Mouse (Mus musculus) MEL (cell line): Measurements from ENCODE around the gene Gm12258.

ENCODE experiments used
- CTCF ChIP-seq, 3 experiments: IDR thresholded peaks in 2 of 3; conservative IDR thresholded peaks in 1 of 3; 2 replicates each; pipeline ENCODE4 v1.5.1; 2011 to 2012; ENCODE audit warnings: low read length in 3 of 3, low read depth in 2 of 3, mild to moderate bottlenecking in 2 of 3, improper control_type of control experiment in 1 of 3, inconsistent platforms in 1 of 3, mixed read lengths in 1 of 3, moderate library complexity in 1 of 3; ENCODE audit not compliant: control insufficient read depth in 1 of 3, insufficient read depth in 1 of 3, poor library complexity in 1 of 3, severe bottlenecking in 1 of 3
- ELF1 ChIP-seq: IDR thresholded peaks from 2 replicates; pipeline ENCODE4 v1.6.1; 2014; ENCODE audit warnings: low read depth, mild to moderate bottlenecking, inconsistent platforms, low read length, improper control_type of control experiment, moderate library complexity
- EP300 ChIP-seq, 2 experiments: IDR thresholded peaks; 2 replicates each; pipeline ENCODE4 v1.6.1; 2011; ENCODE audit warnings: improper control_type of control experiment in 2 of 2, low read length in 2 of 2, low read depth in 1 of 2, mild to moderate bottlenecking in 1 of 2
- GATA1 ChIP-seq: IDR thresholded peaks from 2 replicates; pipeline ENCODE4 v1.6.1; 2011; ENCODE audit warnings: low read depth, low read length, improper control_type of control experiment
- MAX ChIP-seq: IDR thresholded peaks from 2 replicates; pipeline ENCODE4 v1.6.1; 2011; ENCODE audit warnings: low read length, improper control_type of control experiment
- MXI1 ChIP-seq: IDR thresholded peaks from 2 replicates; pipeline ENCODE4 v1.6.1; 2011; ENCODE audit warnings: mild to moderate bottlenecking, low read depth, low read length, improper control_type of control experiment
- MYB ChIP-seq: IDR thresholded peaks from 2 replicates; pipeline ENCODE4 v1.6.1; 2011; ENCODE audit warnings: mild to moderate bottlenecking, low read depth, low read length, improper control_type of control experiment
- POLR2A ChIP-seq, 2 experiments: IDR thresholded peaks; 2 replicates each; pipeline ENCODE4 v1.6.1; 2011 to 2012; ENCODE audit warnings: low read length in 2 of 2, mild to moderate bottlenecking in 2 of 2, control low read depth in 1 of 2, improper control_type of control experiment in 1 of 2, low read depth in 1 of 2, moderate library complexity in 1 of 2; ENCODE audit not compliant: control insufficient read depth in 1 of 2, insufficient read depth in 1 of 2, poor library complexity in 1 of 2
- POLR2AphosphoS2 ChIP-seq: IDR thresholded peaks from 2 replicates; pipeline ENCODE4 v1.6.1; 2011; ENCODE audit warnings: low read length, improper control_type of control experiment
- POLR2AphosphoS5 ChIP-seq: IDR thresholded peaks from 2 replicates; pipeline ENCODE4 v1.6.1; 2012; ENCODE audit warnings: low read depth, borderline replicate concordance, mild to moderate bottlenecking, inconsistent platforms, low read length, moderate library complexity, mixed read lengths
- SMC3 ChIP-seq: IDR thresholded peaks from 2 replicates; pipeline ENCODE4 v1.6.1; 2011; ENCODE audit warnings: low read depth, low read length, improper control_type of control experiment
- TBP ChIP-seq: IDR thresholded peaks from 2 replicates; pipeline ENCODE4 v1.8.0; 2011; ENCODE audit warnings: low read depth, low read length, improper control_type of control experiment
- USF1 ChIP-seq: IDR thresholded peaks from 2 replicates; pipeline ENCODE4 v1.6.1; 2014; ENCODE audit warnings: low read depth, mild to moderate bottlenecking, inconsistent platforms, low read length, improper control_type of control experiment, moderate library complexity

DNA sequence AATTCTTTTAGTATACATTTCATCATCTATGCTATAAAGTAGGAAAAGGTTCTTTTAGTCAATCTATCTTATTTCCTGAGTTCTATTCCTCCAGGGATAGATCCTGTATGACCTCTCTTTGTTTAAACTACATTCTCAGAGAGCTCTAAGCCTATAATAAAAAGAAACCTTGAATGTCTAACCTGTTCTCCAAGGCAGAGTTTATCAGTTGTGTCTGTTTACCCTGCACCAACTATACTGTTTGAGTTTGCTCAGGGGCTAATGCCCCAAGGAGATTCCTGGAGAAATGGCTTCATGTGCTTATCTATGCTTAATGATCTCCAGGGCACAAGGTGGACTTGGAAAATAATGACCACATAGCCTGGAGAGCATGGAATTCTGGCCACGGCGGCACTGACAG is 42.6 kb upstream of the Gm12258 start:
- TF ChIP-seq CTCF (IDR thresholded peaks at IDR 0.05 in 2 of 3, conservative IDR thresholded peaks at IDR 0.05 in 1 of 3; ENCODE audit: control insufficient read depth in 1 of 3, insufficient read depth in 1 of 3, low read depth in 2 of 3, low read length in 3 of 3, poor library complexity in 1 of 3, severe bottlenecking in 1 of 3) (no peak), POLR2A (IDR thresholded peaks at IDR 0.05; ENCODE audit: control insufficient read depth in 1 of 2, insufficient read depth in 1 of 2, low read depth in 1 of 2, low read length in 2 of 2, poor library complexity in 1 of 2) (no peak), GATA1 (no peak), USF1 (no peak), ELF1 (no peak), EP300 (IDR thresholded peaks at IDR 0.05; ENCODE audit: low read depth in 1 of 2, low read length in 2 of 2) (no peak), MXI1 (no peak), TBP (no peak), MAX (no peak), MYB (no peak), POLR2AphosphoS2 (no peak), SMC3 (no peak), POLR2AphosphoS5 (no peak)
